Mouse (Mus musculus): ENCODE data around the gene Kcnh4. TPM values are rescaled to one million over a fixed set of nuclear protein-coding genes. Genes with fewer than 3 reads are reported as not detected.

Gene Kcnh4
- total RNA-seq, 2 experiments from 2014 or later, result not detected

GRCm38 (mm10) chr11:100713174-100713573 lies 46.6 kb downstream of the Kcnh4 start:
- no peak for ATAC-seq (ENCODE audit: poor library complexity, severe bottlenecking)

GRCm38 (mm10) chr11:100711783-100712615 lies 47.7 kb downstream of the Kcnh4 start, which contains the start of gene Kat2a:
Kat2a (minus strand) TSS chr11:100712465.
- ATAC-seq (ENCODE audit: poor library complexity, severe bottlenecking), result peak; percentile 56

GRCm38 (mm10) chr11:100710977-100711376 lies 48.8 kb downstream of the Kcnh4 start:
- no peak for ATAC-seq (ENCODE audit: poor library complexity, severe bottlenecking)

GRCm38 (mm10) chr11:100710528-100710927 lies 49.2 kb downstream of the Kcnh4 start:
- no peak for ATAC-seq (ENCODE audit: poor library complexity, severe bottlenecking)

DNA sequence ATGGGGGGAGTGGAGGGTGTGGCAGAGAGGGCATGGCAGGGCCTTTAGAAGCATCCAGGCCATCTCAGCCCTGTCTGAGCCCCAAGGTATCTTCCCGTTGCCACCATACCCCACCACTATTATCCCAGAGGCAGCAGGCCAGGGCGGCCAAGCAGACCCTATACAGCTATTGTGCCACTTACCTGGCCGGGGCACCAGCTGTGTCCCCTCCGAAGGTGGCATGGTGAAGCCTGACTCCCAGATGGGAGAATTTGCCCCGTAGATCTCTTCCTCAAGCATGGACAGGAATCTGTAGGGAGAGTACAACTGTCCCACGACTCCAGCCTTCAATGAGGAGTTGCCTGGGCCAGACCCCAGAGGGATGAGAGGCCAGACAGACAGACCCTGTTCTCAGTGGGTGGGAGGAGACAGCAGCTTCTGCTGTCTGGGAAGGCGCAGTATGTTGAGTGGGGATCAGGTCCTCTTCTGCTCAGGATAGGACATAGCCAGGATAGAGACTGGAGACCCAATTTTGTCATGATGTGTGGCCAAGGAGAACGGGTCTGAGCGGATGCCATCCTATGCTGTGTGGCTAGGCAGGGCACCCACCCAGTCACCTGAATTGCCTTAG lies 50.4 kb downstream of the Kcnh4 start:
- ATAC-seq (ENCODE audit: poor library complexity, severe bottlenecking), result no peak

GRCm38 (mm10) chr11:100705095-100705747 lies 54.5 kb downstream of the Kcnh4 start:
- no peak for ATAC-seq (ENCODE audit: poor library complexity, severe bottlenecking)

GRCm38 (mm10) chr11:100703851-100704531 lies 55.8 kb downstream of the Kcnh4 start, which contains the start of gene Dhx58:
Dhx58 (minus strand) TSS chr11:100704271.
- peak; percentile 60 for ATAC-seq (ENCODE audit: poor library complexity, severe bottlenecking)

GRCm38 (mm10) chr11:100703366-100703765 lies 56.4 kb downstream of the Kcnh4 start:
- no peak for ATAC-seq (ENCODE audit: poor library complexity, severe bottlenecking)

DNA sequence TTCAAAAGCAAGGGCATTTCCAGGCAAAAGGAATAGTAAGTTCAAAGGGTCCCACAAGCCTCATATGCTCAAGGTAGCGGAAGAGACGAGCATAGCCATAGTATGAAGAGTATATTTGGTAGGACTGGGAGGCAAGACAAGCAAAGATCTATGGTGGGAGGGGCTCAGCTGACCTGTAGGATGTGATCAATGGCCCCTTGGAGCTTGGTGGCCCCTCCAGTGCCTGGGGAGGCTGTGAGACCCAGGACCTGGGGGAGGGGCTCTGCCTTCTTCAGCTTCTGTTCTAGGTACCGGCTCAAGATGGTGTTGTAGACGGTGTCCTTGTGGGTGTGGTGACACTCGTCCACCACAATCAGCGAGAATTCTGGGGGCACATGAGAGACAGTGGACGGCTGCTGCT lies 56.8 kb downstream of the Kcnh4 start:
- peak; percentile 8; the same call in 1 of the 2 replicates for ATAC-seq (ENCODE audit: poor library complexity, severe bottlenecking)

- ATAC-seq (ENCODE audit: poor library complexity, severe bottlenecking), result peak; percentile 66
Observed at GRCm38 (mm10) chr11:100702081-100702851, 57.5 kb downstream of the Kcnh4 start.

DNA sequence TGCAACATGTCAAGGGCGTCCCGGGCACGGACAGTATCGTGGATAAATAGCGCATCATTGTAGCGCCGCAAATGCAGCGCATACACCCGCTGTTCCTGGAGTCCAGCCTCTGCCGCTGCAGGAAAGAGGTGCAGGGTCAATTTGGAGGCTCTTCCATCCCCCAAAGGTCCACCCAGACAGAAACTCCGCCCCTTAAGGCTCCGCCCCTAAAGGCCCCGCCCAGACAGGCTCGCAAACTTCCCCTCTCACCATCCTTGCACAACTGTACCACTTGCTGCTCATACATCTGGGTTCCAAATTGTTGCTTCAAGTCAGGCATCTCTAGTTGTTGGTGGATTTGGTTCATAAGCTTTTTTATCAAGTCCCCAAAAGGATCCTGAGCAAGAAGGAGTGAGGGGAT lies 58.4 kb downstream of the Kcnh4 start:
- peak; percentile 79 for ATAC-seq (ENCODE audit: poor library complexity, severe bottlenecking)

GRCm38 (mm10) chr11:100700710-100701109 lies 59.0 kb downstream of the Kcnh4 start:
- ATAC-seq (ENCODE audit: poor library complexity, severe bottlenecking), result no peak

DNA sequence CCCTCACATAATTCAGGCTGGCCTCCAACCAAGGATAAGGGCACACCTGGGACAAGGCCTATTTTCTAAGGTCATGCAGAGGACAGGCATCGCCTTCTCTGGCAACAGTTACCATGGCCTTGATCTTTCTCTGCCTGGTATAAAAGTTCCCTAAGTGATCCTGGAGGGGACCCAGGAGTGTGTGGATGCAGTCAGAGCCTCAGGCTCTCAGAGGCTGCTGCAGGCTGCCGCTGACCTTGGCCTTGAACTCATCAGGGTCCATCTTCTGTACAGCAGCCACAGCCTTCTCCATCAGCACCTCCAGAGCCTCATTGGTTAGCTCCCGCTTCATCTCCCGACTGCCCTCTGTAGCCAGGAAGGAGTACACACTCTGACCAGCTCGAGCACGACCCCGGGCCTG lies 61.8 kb downstream of the Kcnh4 start:
- ATAC-seq (ENCODE audit: poor library complexity, severe bottlenecking), result no peak

GRCm38 (mm10) chr11:100694926-100695325 lies 64.8 kb downstream of the Kcnh4 start:
- ATAC-seq (ENCODE audit: poor library complexity, severe bottlenecking), result peak; percentile 82

- ATAC-seq (ENCODE audit: poor library complexity, severe bottlenecking), result no peak
Observed at GRCm38 (mm10) chr11:100693154-100693553, 66.6 kb downstream of the Kcnh4 start.

- ATAC-seq (ENCODE audit: poor library complexity, severe bottlenecking), result 0 out of 2 replicates have a peak, but pooled peaks have one; percentile 45
Observed at GRCm38 (mm10) chr11:100692164-100692616, 67.6 kb downstream of the Kcnh4 start, which contains the start of gene Zfp385c. Zfp385c (minus strand) TSS chr11:100692455.

DNA sequence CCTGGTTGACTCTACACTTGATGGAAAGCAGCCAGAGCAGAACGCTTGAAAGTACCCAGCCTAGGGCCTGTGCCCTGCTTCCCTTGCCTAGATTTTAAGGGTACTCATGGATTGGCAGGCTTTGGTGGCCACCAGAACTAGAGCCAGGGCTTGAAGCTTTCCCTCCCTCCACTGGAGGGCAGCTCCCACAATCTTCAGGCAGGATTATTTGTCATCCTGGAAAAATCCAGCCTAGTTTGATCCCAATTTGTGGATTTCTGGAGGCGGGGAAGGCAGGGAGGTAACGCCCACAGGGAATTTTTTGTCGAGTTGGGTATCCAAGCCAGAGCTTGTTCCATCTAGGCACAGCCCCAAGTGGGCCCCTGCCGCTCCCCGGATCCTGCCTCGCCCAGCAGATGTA lies 69.4 kb downstream of the Kcnh4 start:
- no peak for ATAC-seq (ENCODE audit: poor library complexity, severe bottlenecking)
